Mouse (Mus musculus) cortical plate, adult 2 months (tissue): ENCODE results near the gene Zfp382. TPM values are rescaled to one million over a fixed set of nuclear protein-coding genes. Genes with fewer than 3 reads are reported as not detected.
A peak's percentile ranks its signal among the peaks of the same experiment; 100 is the strongest.

ENCODE experiments used
- H3K27ac ChIP-seq: fragments of 200-500 bp; 2 replicates; pipeline ENCODE4 v1.5.1; 2012; ENCODE audit warnings: low read length, control low read depth, inconsistent platforms; ENCODE audit not compliant: insufficient read depth
- H3K4me1 ChIP-seq: fragments of 200-500 bp; 2 replicates; pipeline ENCODE4 v1.6.1; 2011; ENCODE audit warnings: low read length; ENCODE audit not compliant: control insufficient read depth, insufficient read depth
- H3K4me3 ChIP-seq: fragments of 200-500 bp; 2 replicates; pipeline ENCODE4 v1.5.1; 2011; ENCODE audit warnings: mild to moderate bottlenecking, low read length, control low read depth; ENCODE audit not compliant: insufficient read depth
- CTCF ChIP-seq: fragments of 200-500 bp; IDR thresholded peaks from 2 replicates; pipeline ENCODE4 v1.5.1; 2011; ENCODE audit warnings: mild to moderate bottlenecking, control low read depth, low read length; ENCODE audit not compliant: insufficient read depth; ENCODE audit errors: extremely low read depth
- POLR2A ChIP-seq: fragments of 200-500 bp; IDR thresholded peaks from 2 replicates; pipeline ENCODE4 v1.6.1; 2011; ENCODE audit warnings: mild to moderate bottlenecking, low read length, control low read depth; ENCODE audit not compliant: insufficient read depth; ENCODE audit errors: extremely low read depth
- polyA plus RNA-seq: library from polyadenylated mRNA; depleted of rRNA; stranded (reverse); fragments of >200 nt; gene quantifications from 2 replicates; pipeline ENCODE4 v1.2.3, GENCODE M21; 2012; rRNA removed

The Zfp382 gene
- 9.8 and 10.4 TPM in 2 replicates for polyA plus RNA-seq

DNA sequence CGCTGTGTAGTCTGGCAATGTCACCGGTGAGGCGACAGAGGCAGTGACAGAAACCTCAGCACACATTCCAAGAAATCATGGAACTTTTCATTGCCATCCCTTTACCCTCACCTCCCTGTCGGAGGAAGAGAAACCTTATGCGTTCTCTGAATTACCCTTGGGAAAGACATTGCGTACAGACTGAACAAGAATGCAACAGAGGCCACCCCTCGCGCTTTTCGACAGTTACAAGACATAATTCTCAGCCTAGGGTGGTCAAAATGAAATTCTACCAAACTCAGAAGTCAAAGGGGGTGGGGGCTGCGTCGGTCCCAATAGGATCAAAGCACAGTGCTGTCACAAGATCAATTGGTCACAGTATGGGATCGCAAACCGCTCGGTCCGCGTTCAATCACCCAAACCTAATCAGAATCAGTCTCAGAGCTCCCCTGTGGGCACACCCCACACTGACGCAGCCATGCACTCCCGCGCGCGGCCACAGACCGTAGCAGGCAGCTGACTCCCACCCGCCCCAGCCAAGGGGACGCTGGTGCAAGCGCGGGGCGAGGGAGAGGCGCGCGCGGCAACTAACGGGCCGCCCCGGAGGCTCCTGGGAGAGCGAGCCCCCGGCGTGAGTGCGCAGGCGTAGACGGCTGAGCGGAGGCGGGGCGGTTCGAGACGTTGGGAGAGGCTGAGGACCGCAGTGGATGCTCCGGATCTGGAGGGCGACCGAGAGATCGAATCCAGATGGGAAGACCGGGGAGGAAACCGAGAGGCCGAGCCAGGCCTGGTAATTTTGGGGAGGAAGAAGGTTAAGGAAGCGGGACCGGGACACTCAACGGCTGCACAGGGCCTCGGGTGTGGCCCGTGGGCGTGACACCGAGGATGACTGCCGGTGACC is at the start of gene Zfp382:
TSS of gene Zfp382 (plus strand) at position 635 of the 880 bp plus-strand sequence.
- TF ChIP-seq POLR2A (peak; percentile 59; the same call in 1 of the 2 replicates), CTCF (no peak)
- H3K4me3 ChIP-seq = peak within 1 kb of the TSS; percentile 99
- H3K27ac ChIP-seq = peak within 1 kb of the TSS; percentile 84
- H3K4me1 ChIP-seq = peaks cover 2% of the 10 kb centered on the region; the same call in 1 of the 2 replicates

DNA sequence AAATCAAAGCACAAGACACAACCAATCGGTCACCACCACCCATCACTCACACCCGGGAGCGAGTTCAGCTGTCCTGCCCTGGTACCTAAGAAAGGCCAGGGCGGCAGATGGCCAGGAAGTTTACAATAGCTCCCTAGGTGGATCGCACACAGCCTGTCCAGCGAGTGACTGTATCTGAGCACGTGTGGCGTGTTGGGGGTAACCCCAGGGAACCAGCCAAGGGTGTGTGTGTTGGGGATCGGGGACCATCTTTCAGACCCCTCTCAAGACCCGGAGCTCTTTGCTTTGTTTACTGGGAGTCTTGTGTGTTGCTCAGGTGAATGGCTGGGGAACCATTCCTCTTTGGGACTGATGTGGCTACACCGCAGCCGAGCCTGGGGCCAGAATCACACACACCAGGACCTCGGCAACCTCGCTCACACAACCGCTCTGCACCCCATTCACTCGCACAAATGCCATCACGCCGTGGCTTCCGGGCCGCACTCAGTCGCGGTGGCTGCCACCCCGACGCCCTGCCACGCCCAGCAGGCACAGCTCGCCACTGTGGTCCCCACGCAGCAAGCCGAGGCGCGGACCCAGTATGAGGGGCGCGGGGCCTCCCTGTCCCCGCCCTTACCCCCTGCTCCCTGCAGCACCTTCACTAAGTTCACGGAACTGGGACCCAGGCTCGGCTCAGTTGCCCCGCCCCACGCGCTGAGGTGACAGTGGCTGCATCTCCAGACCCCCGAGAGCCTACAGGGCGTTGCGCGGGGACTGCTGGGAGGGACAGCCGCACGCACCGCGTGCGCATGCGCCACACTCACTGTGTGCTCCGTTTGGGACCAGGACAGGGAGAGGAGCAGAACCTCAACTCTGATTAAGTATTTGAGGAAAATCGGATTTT is 49.4 kb upstream of the Zfp382 start, which contains the start of gene Zfp82:
TSS of gene Zfp82 (minus strand) at position 755 of the 883 bp plus-strand sequence.
- peak within 1 kb of the TSS; percentile 71 for H3K27ac ChIP-seq
- H3K4me1 ChIP-seq = peaks cover 2% of the 10 kb centered on the region; the same call in 1 of the 2 replicates

DNA sequence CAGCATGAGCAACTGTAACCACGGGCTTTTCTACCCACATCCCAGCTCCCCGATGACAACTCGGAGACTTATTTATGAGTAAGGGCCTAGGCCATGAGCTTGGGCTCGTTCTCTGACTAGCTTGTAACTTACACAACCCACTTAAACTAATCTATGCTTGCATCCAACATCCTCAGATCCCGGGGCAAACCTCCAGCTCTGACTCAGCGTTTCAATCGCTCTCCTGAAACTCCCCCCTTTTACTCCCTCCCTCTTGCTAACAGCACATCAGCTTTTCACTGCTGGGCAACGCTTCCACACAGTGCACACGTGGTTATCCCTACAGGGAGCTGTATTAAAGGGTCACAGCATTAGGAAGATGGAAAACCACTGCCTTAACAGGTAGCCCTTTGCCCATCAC is 35.2 kb upstream of the Zfp382 start:
- Histone ChIP-seq H3K4me1 (peaks cover 3% of the 10 kb centered on the region; the same call in 1 of the 2 replicates), H3K27ac (no peak overlapping the region), H3K4me3 (no peak overlapping the region)
- TF ChIP-seq CTCF (no peak), POLR2A (no peak)

More for the DNA sequence above, 49.4 kb upstream of the Zfp382 start, which contains the start of gene Zfp82:
- TF ChIP-seq CTCF = no peak
- TF ChIP-seq POLR2A = peak; percentile 84
- H3K4me3 ChIP-seq = peak within 1 kb of the TSS; percentile 77

DNA sequence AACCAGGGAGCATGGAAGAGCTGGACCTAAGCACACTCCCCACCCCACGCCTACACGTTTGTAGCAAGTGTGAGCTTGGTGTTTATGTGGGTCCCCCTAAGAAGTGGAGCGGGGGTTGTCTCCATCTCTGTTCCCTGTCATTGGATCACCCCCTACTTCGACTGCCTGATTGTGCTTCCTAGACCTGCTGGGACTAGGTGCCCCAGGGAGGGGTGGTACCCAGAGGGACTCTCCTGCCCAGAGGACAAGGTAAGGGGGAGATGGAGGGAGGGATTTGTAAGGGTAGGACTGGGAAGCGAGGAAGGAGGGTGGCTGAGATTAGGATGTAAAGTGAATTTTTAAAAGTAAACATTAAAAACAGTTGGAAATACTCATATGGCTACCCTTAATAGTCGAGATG is 32.3 kb upstream of the Zfp382 start:
- peaks cover 4% of the 10 kb centered on the region; the same call in 1 of the 2 replicates for H3K4me1 ChIP-seq
- H3K27ac ChIP-seq = no peak overlapping the region
- H3K4me3 ChIP-seq = peak overlapping the region; percentile 62; the same call in 1 of the 2 replicates
- TF ChIP-seq CTCF = no peak
- no peak for TF ChIP-seq POLR2A

DNA sequence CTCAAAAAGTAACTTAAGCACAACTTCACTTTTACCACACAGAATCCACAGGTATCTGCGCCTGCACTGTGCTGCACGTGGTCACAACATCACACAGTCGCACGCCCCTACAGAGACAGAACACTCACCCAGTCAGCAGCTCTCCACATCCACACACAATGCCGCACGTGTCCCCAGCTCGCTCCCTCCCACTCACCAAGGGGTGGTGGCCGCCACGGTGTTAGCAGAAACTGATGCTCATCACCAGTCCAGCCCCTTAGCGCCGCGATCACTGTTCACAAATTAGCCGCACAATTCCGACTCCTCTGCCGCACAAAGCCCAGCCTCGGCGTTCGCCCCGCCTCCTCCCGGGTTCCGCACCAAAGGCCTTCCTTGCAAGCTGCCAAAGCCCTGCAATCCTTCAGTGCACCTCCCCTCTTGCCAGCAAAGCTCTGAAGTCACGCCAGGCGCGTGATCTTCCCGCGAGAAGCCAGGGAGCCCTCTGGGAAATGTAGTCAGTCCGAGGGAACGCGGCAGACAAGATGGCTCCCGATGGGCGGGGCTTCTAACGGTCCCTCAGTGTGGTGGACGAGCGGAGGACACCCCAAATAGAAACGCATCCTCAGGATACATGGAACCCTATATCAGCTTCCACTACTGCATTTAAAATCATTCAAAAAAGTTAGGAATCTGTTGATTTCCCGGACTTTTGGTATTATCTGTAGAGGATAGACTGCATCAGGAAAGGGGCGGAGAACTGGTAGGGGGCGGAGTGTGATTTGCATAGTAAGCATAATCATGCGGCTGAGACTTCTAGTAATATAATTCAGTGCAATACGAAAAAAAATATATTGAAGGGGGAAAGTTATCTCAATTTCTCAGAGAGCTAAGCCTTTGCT is 31.4 kb upstream of the Zfp382 start, which contains the start of the genes Gm26920 and Zfp566:
TSS of gene Gm26920 (minus strand) at position 319 of the 878 bp plus-strand sequence.
TSS of gene Zfp566 (minus strand) at position 436 of the 878 bp plus-strand sequence.
- no peak for TF ChIP-seq CTCF
- peak; percentile 87; the same call in 1 of the 2 replicates for TF ChIP-seq POLR2A

DNA sequence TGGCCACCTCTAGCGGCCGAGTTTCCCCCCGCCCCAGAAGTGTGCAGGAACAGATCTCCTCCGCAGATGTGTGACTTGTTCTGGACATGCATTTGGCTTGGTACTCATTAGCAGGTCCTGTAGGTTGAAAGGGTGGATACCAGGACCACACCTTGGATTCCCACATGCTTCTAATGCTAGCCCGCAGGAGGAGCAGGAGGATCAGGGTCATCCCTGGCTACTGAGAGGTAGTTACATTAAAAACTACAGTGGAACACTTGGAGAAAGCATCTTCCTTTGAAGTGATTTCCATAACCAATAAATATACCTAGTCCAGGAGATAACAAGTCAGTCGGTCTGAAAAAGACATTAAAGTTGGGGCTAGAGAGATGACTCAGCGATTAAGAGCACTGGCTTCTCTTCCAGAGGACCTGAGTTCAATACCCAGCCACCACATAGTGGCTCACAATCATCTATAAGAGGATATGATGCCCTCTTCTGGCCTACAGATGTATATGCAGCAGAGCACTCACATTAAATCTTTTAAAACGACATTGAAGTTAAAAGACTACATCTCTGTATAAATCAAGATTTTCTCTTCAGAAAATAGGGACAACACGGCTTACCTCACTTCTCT is 30.7 kb upstream of the Zfp382 start:
- peaks cover 4% of the 10 kb centered on the region; the same call in 1 of the 2 replicates for H3K4me1 ChIP-seq
- TF ChIP-seq POLR2A (no peak), CTCF (no peak)
- H3K27ac ChIP-seq = no peak overlapping the region
- H3K4me3 ChIP-seq = peak overlapping the region; percentile 62

More for the DNA sequence above, 31.4 kb upstream of the Zfp382 start, which contains the start of the genes Gm26920 and Zfp566:
- 0 out of 2 replicates have a peak within 1 kb of the TSS, but pooled peaks have one; percentile 21 for H3K27ac ChIP-seq
- peaks cover 4% of the 10 kb centered on the region; the same call in 1 of the 2 replicates for H3K4me1 ChIP-seq
- H3K4me3 ChIP-seq = peak within 1 kb of the TSS; percentile 62

DNA sequence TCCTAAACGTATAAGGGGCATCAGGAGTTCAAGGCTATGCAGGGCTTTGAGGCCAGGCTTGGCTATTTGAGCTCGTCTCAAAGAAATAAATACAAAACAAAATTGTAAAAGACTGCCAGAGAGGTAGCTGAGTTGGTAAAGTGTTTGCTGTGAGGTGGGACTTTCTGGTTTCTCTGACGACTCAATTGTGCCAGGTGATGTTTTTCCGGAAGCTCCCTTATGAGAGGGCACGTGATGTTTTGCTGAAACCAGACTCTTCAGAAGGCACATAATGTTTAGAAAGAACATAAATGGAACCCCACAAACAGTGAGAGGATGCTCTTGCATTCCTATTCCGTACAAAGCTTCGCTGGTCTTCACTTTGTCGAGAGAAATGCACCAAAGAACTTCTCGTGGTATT is 29.1 kb upstream of the Zfp382 start:
- TF ChIP-seq POLR2A (no peak), CTCF (no peak)
- Histone ChIP-seq H3K4me3 (no peak overlapping the region), H3K27ac (no peak overlapping the region), H3K4me1 (peaks cover 9% of the 10 kb centered on the region)
